Mouse (Mus musculus): ENCODE measurements at regions not wholly inside any gene's neighbourhood (a gene's known extent, or its start where the extent isn't known, plus 50 kb on each side); places are given as distances from the start of the nearest gene placed in this dataset.

- in situ Hi-C loops (cut with MboI; ENCODE audit: low sequenced_read_pairs in 2 of 2, unreplicated experiment in 2 of 2), result no loop called here
- no peak overlapping the region for H3K27ac ChIP-seq (ENCODE audit: insufficient read depth, low read depth, low read length, poor library complexity, severe bottlenecking)
- no peak for TF ChIP-seq MAFK (IDR thresholded peaks at IDR 0.05; ENCODE audit: insufficient read depth, low read depth, low read length)
- no peak for TF ChIP-seq ZNF384 (IDR thresholded peaks at IDR 0.05; ENCODE audit: low read depth, low read length)
- no peak for TF ChIP-seq CHD2 (IDR thresholded peaks at IDR 0.05; ENCODE audit: low read depth, low read length)
- TF ChIP-seq HCFC1 (IDR thresholded peaks at IDR 0.05; ENCODE audit: borderline replicate concordance, insufficient read depth, low read length), result no peak
- H3K4me3 ChIP-seq (ENCODE audit: insufficient read depth in 1 of 2, low read depth in 1 of 2, low read length in 2 of 2, poor library complexity in 1 of 2, severe bottlenecking in 1 of 2), result no peak overlapping the region
- H3K4me1 ChIP-seq (ENCODE audit: control insufficient read depth in 2 of 2, insufficient read depth in 2 of 2, low read length in 2 of 2, poor library complexity in 1 of 2), result no peaks in the 10 kb centered on the region
- no peak overlapping the region for H3K9ac ChIP-seq (ENCODE audit: insufficient read depth, low read depth, low read length, poor library complexity, severe bottlenecking)
- no peaks in the 10 kb centered on the region for H3K9me3 ChIP-seq (ENCODE audit: control insufficient read depth, insufficient read depth, low read depth, low read length)
- no peak for DNase-seq (ENCODE audit: low read depth, low spot score)
- H3K36me3 ChIP-seq (ENCODE audit: control insufficient read depth, insufficient read depth, low read length, poor library complexity, severe bottlenecking), result no peaks in the 10 kb centered on the region
These were observed 292.6 kb upstream of the Sorcs1 start for GRCm38 (mm10) chr19:50971066-50971465.

- no peak overlapping the region for H3K27ac ChIP-seq (ENCODE audit: insufficient read depth, low read depth, low read length, poor library complexity, severe bottlenecking)
- no peak overlapping the region for H3K9ac ChIP-seq (ENCODE audit: insufficient read depth, low read depth, low read length, poor library complexity, severe bottlenecking)
- H3K4me3 ChIP-seq (ENCODE audit: insufficient read depth in 1 of 2, low read depth in 1 of 2, low read length in 2 of 2, poor library complexity in 1 of 2, severe bottlenecking in 1 of 2), result no peak overlapping the region
- no peak for DNase-seq (ENCODE audit: low read depth, low spot score)
- no peaks in the 10 kb centered on the region for H3K9me3 ChIP-seq (ENCODE audit: control insufficient read depth, insufficient read depth, low read depth, low read length)
- H3K36me3 ChIP-seq (ENCODE audit: control insufficient read depth, insufficient read depth, low read length, poor library complexity, severe bottlenecking), result no peaks in the 10 kb centered on the region
- in situ Hi-C loops (cut with MboI; ENCODE audit: low sequenced_read_pairs in 2 of 2, unreplicated experiment in 2 of 2), result no loop called here
- H3K4me1 ChIP-seq (ENCODE audit: control insufficient read depth in 2 of 2, insufficient read depth in 2 of 2, low read length in 2 of 2, poor library complexity in 1 of 2), result no peaks in the 10 kb centered on the region
- no peak for TF ChIP-seq ZC3H11A (IDR thresholded peaks at IDR 0.05; ENCODE audit: borderline replicate concordance, low read depth, low read length)
- no peak for TF ChIP-seq MAFK (IDR thresholded peaks at IDR 0.05; ENCODE audit: insufficient read depth, low read depth, low read length)
- no peak for TF ChIP-seq HCFC1 (IDR thresholded peaks at IDR 0.05; ENCODE audit: borderline replicate concordance, insufficient read depth, low read length)
- TF ChIP-seq ZNF384 (IDR thresholded peaks at IDR 0.05; ENCODE audit: low read depth, low read length), result no peak
- TF ChIP-seq CHD2 (IDR thresholded peaks at IDR 0.05; ENCODE audit: low read depth, low read length), result no peak
These were observed 283.5 kb upstream of the Sorcs1 start for GRCm38 (mm10) chr19:50961910-50962309.

- in situ Hi-C loops (cut with MboI; ENCODE audit: low sequenced_read_pairs in 2 of 2, unreplicated experiment in 2 of 2), result no loop called here
- no peaks in the 10 kb centered on the region for H3K4me1 ChIP-seq (ENCODE audit: control insufficient read depth in 2 of 2, insufficient read depth in 2 of 2, low read length in 2 of 2, poor library complexity in 1 of 2)
- no peak overlapping the region for H3K9ac ChIP-seq (ENCODE audit: insufficient read depth, low read depth, low read length, poor library complexity, severe bottlenecking)
- H3K4me3 ChIP-seq (ENCODE audit: insufficient read depth in 1 of 2, low read depth in 1 of 2, low read length in 2 of 2, poor library complexity in 1 of 2, severe bottlenecking in 1 of 2), result no peak overlapping the region
- no peaks in the 10 kb centered on the region for H3K36me3 ChIP-seq (ENCODE audit: control insufficient read depth, insufficient read depth, low read length, poor library complexity, severe bottlenecking)
- H3K9me3 ChIP-seq (ENCODE audit: control insufficient read depth, insufficient read depth, low read depth, low read length), result no peaks in the 10 kb centered on the region
- DNase-seq (ENCODE audit: low read depth, low spot score), result no peak
- TF ChIP-seq CHD2 (IDR thresholded peaks at IDR 0.05; ENCODE audit: low read depth, low read length) (no peak), ZC3H11A (IDR thresholded peaks at IDR 0.05; ENCODE audit: borderline replicate concordance, low read depth, low read length) (no peak), HCFC1 (IDR thresholded peaks at IDR 0.05; ENCODE audit: borderline replicate concordance, insufficient read depth, low read length) (no peak), MAFK (IDR thresholded peaks at IDR 0.05; ENCODE audit: insufficient read depth, low read depth, low read length) (no peak), ZNF384 (IDR thresholded peaks at IDR 0.05; ENCODE audit: low read depth, low read length) (no peak)
- H3K27ac ChIP-seq (ENCODE audit: insufficient read depth, low read depth, low read length, poor library complexity, severe bottlenecking), result no peak overlapping the region
These were observed 266.6 kb upstream of the Sorcs1 start for GRCm38 (mm10) chr19:50945006-50945405.

DNA sequence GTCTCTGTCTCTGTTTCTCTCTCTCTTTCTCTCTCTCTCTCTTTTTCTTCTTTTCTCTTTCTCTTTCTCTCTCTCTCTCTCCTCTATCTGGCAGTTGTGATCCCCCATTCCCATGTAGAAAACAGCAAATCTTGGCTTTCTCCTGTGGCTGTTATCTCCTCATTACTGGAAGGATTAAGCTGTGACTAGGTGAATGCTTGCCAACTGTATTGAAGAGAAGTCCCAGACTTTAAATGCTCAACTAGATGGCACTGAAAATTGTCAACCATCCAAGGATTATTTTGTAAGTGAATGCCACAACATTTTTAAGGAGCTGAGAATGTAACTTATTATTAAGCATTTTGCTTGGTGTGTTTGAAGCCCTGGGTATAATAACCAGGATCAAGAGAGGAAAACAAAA, 233.2 kb upstream of the Sorcs1 start:
- no peaks in the 10 kb centered on the region for H3K9me3 ChIP-seq (ENCODE audit: control insufficient read depth, insufficient read depth, low read depth, low read length)
- H3K36me3 ChIP-seq (ENCODE audit: control insufficient read depth, insufficient read depth, low read length, poor library complexity, severe bottlenecking), result no peaks in the 10 kb centered on the region
- TF ChIP-seq HCFC1 (IDR thresholded peaks at IDR 0.05; ENCODE audit: borderline replicate concordance, insufficient read depth, low read length), result no peak
- no peak for TF ChIP-seq CHD2 (IDR thresholded peaks at IDR 0.05; ENCODE audit: low read depth, low read length)
- no peak for TF ChIP-seq ZC3H11A (IDR thresholded peaks at IDR 0.05; ENCODE audit: borderline replicate concordance, low read depth, low read length)
- TF ChIP-seq ZNF384 (IDR thresholded peaks at IDR 0.05; ENCODE audit: low read depth, low read length), result no peak
- TF ChIP-seq MAFK (IDR thresholded peaks at IDR 0.05; ENCODE audit: insufficient read depth, low read depth, low read length), result no peak
- in situ Hi-C loops (cut with MboI; ENCODE audit: low sequenced_read_pairs in 2 of 2, unreplicated experiment in 2 of 2), result loop anchor here in 1 of 2 experiments (25.0 kb wide), 1 partner anchor 649 kb away; no protein-coding TSS in a partner anchor
- no peak overlapping the region for H3K4me3 ChIP-seq (ENCODE audit: insufficient read depth in 1 of 2, low read depth in 1 of 2, low read length in 2 of 2, poor library complexity in 1 of 2, severe bottlenecking in 1 of 2)
- H3K9ac ChIP-seq (ENCODE audit: insufficient read depth, low read depth, low read length, poor library complexity, severe bottlenecking), result no peak overlapping the region
- no peaks in the 10 kb centered on the region for H3K4me1 ChIP-seq (ENCODE audit: control insufficient read depth in 2 of 2, insufficient read depth in 2 of 2, low read length in 2 of 2, poor library complexity in 1 of 2)
- DNase-seq (ENCODE audit: low read depth, low spot score), result no peak
- no peak overlapping the region for H3K27ac ChIP-seq (ENCODE audit: insufficient read depth, low read depth, low read length, poor library complexity, severe bottlenecking)

- Histone ChIP-seq H3K4me1 (ENCODE audit: control insufficient read depth in 2 of 2, insufficient read depth in 2 of 2, low read length in 2 of 2, poor library complexity in 1 of 2) (no peaks in the 10 kb centered on the region), H3K9me3 (ENCODE audit: control insufficient read depth, insufficient read depth, low read depth, low read length) (no peaks in the 10 kb centered on the region), H3K27ac (ENCODE audit: insufficient read depth, low read depth, low read length, poor library complexity, severe bottlenecking) (no peak overlapping the region), H3K4me3 (ENCODE audit: insufficient read depth in 1 of 2, low read depth in 1 of 2, low read length in 2 of 2, poor library complexity in 1 of 2, severe bottlenecking in 1 of 2) (no peak overlapping the region), H3K36me3 (ENCODE audit: control insufficient read depth, insufficient read depth, low read length, poor library complexity, severe bottlenecking) (no peaks in the 10 kb centered on the region), H3K9ac (ENCODE audit: insufficient read depth, low read depth, low read length, poor library complexity, severe bottlenecking) (no peak overlapping the region)
- TF ChIP-seq ZC3H11A (IDR thresholded peaks at IDR 0.05; ENCODE audit: borderline replicate concordance, low read depth, low read length) (no peak), MAFK (IDR thresholded peaks at IDR 0.05; ENCODE audit: insufficient read depth, low read depth, low read length) (no peak), ZNF384 (IDR thresholded peaks at IDR 0.05; ENCODE audit: low read depth, low read length) (no peak), CHD2 (IDR thresholded peaks at IDR 0.05; ENCODE audit: low read depth, low read length) (no peak), HCFC1 (IDR thresholded peaks at IDR 0.05; ENCODE audit: borderline replicate concordance, insufficient read depth, low read length) (no peak)
- in situ Hi-C loops (cut with MboI; ENCODE audit: low sequenced_read_pairs in 2 of 2, unreplicated experiment in 2 of 2), result loop anchor here in 1 of 2 experiments (25.0 kb wide), 1 partner anchor 648 kb away; no protein-coding TSS in a partner anchor
- DNase-seq (ENCODE audit: low read depth, low spot score), result no peak
These were observed 232.2 kb upstream of the Sorcs1 start for GRCm38 (mm10) chr19:50910674-50911073.

Measured in ES-E14 (cell line).